Mouse (Mus musculus) heart, postnatal 36 days (tissue): ENCODE measurements around the gene Srp72. TPM values are rescaled to one million over a fixed set of nuclear protein-coding genes. Genes with fewer than 3 reads are reported as not detected.
A peak's percentile ranks its signal among the peaks of the same experiment; 100 is the strongest.

Experiments
- DNase-seq, 2 experiments: peaks; one replicate each; pipeline ENCODE4 v3.0.0; 2021 to 2022
- intact Hi-C: fragments of 180-260 bp; cut with DNase I; formaldehyde crosslinking; loops from one replicate; pipeline ENCODE4 v1.15.1; 2025
- total RNA-seq, 2 experiments: library from RNA; stranded (reverse); gene quantifications; 2 replicates each; pipeline ENCODE4 v1.2.3; 2021

Gene Srp72
- total RNA-seq = 10 to 100 TPM; 56.2 to 63.0 TPM

- intact Hi-C loops = loop anchor here (1.0 to 10.0 kb wide), 3 partner anchors 23 to 380 kb away; partner anchors contain the start of genes Aasdh, Paics and Ppat
- peak; percentile 85 for DNase-seq
These were observed at the start of gene Srp72 for GRCm38 (mm10) chr5:76974554-76975285. TSS of gene Srp72 (plus strand) at chr5:76974683.

- intact Hi-C loops = no loop called here
- DNase-seq = peak; percentile 18 to 31
These were observed 46.2 kb upstream of the Srp72 start for GRCm38 (mm10) chr5:76928124-76928832.

- DNase-seq = peak in 1 of 2 experiments; percentile 11
- intact Hi-C loops = no loop called here
These were observed 45.2 kb upstream of the Srp72 start for GRCm38 (mm10) chr5:76929180-76929877.

- intact Hi-C loops = no loop called here
- no peak for DNase-seq
These were observed 34.8 kb upstream of the Srp72 start for GRCm38 (mm10) chr5:76939717-76940116.

GRCm38 (mm10) chr5:76941975-76942374 lies 32.5 kb upstream of the Srp72 start:
- DNase-seq = no peak
- intact Hi-C loops = no loop called here

GRCm38 (mm10) chr5:76942505-76942904 lies 32.0 kb upstream of the Srp72 start:
- DNase-seq = no peak
- intact Hi-C loops = no loop called here

DNA sequence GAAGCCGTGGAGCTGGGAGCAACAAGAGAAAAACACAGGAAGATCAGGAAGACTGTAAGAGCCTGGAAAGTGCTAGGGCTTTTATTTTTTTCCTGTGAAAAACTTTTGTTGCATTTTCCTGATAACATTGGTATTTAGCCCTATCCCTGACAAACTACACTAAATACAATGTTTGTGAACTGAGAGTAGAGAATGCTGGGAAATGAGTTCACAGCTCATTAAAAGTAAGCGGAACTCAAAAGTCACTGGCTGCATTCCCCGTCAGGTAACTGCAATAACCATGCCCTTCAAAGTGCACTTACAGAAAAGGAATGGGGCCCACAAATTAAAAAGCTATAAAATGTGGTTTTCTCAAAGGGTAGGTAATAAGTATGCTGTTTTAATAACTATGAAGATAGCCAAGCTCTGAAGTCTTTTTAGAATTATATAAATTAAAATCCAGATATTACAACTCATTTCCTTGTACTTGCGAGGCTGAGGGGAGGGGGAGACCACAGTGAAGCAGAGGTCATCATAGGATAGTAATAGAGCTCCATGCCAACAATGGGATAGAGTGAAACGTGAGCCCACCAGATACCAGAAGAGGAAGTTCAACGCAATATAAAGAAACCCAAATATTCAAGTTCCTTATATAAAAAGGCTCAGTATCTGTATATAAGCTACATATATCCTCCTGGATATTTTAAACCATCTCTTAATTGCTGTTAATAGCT lies 29.4 kb upstream of the Srp72 start:
- intact Hi-C loops = no loop called here
- no peak for DNase-seq

- DNase-seq = no peak
- intact Hi-C loops = no loop called here
These were observed 28.8 kb upstream of the Srp72 start for GRCm38 (mm10) chr5:76945678-76946033.

DNA sequence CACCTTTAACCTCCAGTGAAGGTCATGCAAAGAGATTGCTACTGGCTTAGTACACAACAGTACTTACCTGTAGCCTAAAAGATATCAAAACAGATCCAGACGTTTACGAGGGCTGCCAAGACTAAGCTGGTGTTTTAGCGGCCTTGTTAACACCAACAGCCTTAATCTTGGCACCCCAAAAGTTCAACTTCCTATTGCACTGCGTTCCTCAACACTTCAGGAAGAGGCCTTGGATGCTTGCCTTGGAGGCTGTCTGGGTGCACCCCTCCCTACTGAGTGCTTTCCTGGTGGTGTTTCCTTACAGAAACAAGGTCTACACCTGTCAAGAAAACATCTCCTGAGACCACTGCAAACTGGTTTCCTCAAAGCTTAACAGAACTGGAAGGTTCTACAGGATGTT lies 27.3 kb upstream of the Srp72 start:
- DNase-seq = no peak

GRCm38 (mm10) chr5:76947758-76948157 lies 26.7 kb upstream of the Srp72 start:
- no peak for DNase-seq
- intact Hi-C loops = no loop called here

More for the DNA sequence above, 27.3 kb upstream of the Srp72 start:
- intact Hi-C loops = no loop called here

- intact Hi-C loops = loop anchor here (1.0 kb wide), 2 partner anchors 24 to 45 kb away; partner anchors contain the start of genes Aasdh and Srp72
- no peak for DNase-seq
These were observed 24.0 kb upstream of the Srp72 start for GRCm38 (mm10) chr5:76950343-76951105.

- intact Hi-C loops = loop anchor here (1.0 kb wide), 2 partner anchors 23 to 46 kb away; partner anchors contain the start of genes Aasdh and Srp72
- peak; percentile 97 to 99 for DNase-seq
These were observed 23.1 kb upstream of the Srp72 start, which contains the start of the genes Paics and Ppat for GRCm38 (mm10) chr5:76951106-76952027. TSS of gene Paics (plus strand) at chr5:76951307. TSS of gene Ppat (minus strand) at chr5:76951578.

DNA sequence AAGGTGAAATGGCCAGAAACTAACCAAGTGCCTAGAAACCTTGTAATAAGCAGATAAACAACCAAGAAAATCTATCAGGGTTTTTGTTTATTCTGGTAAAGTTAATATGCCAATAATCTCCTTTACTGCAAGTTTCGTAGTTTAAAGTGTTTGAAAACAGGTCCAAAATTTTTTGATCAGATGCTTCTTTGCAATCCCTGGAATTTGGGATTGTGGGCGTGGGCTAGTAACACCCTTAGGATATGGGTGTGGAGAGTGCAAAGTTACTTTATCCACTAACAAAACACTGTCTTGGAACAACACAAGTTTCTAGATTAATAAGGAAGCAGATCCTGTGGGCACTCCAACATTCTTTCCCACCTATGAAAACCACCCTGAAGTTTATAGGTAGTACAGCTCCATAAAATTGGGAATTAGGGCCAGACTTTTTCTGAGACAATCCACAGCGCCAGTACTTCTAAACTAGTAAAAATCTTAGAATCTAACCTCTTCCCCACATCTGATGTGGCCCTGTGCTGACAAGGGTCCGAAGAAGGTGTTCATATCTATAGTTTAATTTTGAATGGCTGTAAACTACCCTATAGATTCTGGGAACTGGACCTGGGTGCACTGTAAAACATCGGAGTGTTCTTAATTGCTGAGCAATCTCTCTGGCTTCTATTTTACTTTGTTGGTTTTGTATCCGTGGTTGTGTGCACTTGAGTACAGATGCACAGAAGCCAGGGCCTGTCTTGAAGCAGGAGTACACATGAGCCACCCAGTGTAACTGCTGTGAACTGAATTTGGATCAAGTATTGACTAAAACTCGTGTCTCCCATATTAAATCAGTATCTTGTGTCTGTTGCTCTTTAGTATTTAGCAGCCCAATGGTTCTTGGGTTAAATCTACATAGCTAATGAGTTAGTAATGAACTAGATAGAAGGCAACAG lies 22.1 kb upstream of the Srp72 start:
- no peak for DNase-seq
- intact Hi-C loops = no loop called here

DNA sequence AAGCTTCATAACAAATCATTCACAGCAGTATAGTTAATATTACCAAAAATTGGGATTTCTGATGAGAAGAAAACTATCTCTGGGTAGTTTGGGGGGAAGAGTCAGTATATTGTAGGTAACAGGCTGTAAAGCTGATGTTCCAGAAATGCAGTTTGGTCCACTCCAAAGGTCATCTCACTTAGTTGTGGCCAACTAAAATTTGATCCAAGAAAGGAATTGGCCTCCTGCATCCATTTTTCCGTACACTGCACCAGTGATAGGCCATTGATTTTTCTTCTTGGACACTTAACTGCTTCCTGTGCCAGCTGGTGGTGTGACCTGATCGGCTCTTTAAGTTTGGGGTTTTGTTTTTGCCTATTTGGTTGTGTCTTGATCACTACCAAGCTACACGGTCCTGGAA lies 20.7 kb upstream of the Srp72 start:
- intact Hi-C loops = no loop called here

DNA sequence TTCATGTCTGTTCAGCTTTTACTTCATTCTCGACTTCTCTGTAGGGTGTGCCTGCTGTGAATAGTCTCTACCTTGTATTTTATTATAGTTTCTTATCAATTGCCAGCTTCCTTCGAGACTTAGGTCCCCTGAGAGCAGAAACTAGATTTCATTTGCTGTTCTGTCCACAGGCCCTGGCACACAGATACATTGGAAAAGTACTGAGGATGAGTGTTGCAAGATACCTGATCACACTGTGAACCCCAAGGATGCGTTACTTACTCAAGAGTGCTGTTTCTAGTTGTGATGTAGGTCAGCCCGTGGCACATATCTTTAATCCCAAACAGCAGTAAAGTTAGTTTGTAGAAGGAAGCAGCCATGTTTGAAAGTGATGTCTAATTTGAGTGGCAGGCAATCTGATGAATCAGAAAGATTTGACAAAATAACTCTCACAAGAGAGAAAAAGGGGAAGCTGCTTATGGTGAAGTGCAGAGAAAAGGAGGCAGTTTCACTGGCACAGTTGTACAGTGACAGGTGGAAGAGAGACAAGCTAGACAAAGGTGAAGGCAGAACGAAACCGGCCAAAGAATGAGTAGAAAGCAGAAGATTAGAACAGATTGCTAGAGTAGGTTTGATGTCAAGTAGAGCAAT lies 20.1 kb upstream of the Srp72 start:
- intact Hi-C loops = no loop called here
- no peak for DNase-seq

More for the DNA sequence above, 20.7 kb upstream of the Srp72 start:
- DNase-seq = no peak

DNA sequence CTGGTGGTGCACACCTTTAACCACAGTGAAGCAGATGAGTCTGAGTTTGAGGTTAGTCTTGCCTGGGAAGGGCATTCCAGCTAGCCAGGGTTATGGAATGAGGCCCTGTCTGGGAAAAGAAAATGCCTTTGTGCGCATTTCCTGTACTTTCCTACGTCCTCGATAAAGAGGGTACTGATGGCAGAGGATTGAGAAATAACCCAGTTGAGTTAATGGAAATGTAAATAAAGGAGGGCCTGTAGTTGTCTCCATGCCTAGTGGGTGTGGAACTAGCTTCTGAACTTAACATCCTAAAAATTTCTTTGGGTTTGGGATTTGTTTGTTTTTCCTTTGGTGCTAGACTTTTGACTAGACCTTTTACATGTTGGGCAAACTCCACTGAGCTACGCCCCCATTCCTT lies 19.0 kb upstream of the Srp72 start:
- no peak for DNase-seq
- intact Hi-C loops = no loop called here

GRCm38 (mm10) chr5:76957954-76958353 lies 16.5 kb upstream of the Srp72 start:
- intact Hi-C loops = no loop called here
- no peak for DNase-seq
